Mouse (Mus musculus): ENCODE measurements around the gene Urad. TPM values are rescaled to one million over a fixed set of nuclear protein-coding genes. Genes with fewer than 3 reads are reported as not detected.

Gene Urad
- polyA plus RNA-seq, 1 experiment from 2014 or later = not detected

DNA sequence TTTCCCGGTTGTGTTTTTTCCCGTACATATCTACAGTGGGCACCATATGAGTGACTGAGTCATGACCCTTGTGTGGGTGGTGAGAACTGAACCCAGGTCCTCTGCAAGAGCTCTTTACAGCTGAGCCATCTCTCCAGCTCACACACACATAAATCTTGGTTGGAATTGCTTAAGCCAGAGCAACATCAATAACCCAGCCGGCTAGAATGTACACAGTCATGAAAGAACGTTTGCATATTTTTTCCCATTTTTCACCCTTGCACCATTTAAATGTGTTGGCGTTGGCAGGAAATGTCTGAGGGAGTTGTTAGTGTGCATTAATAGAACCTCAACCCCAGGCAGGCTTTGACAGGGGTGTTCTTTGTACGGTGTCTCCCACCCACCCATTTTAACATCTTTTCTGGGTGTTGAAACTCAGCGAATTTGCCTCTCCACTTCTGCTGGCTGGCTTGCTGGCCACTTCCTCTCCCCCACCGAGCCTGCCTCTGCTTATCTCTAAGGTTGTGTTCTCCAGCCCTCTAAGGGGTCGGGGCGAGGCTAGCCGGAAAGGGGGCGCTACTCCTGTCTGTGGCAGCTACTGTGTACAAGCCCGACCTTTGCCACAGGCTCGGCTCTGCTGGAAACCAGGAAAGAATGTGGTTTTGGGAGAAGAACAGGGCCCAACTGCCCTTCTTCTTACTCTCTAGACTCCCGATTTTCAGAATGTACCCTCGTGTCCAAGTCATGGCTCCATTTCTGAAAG lies 30.3 kb downstream of the Urad start:
- H3K9me3 ChIP-seq = no peaks in the 10 kb centered on the region
- H3K27ac ChIP-seq = no peak overlapping the region
- peaks cover 3% of the 10 kb centered on the region; the same call in 1 of the 2 replicates for H3K4me1 ChIP-seq
- no peak overlapping the region for H3K4me2 ChIP-seq
- 44% methylated on average over 16 of the region's 16 CpGs for WGBS
- ATAC-seq (replicated peaks) = no peak
- H3K4me3 ChIP-seq = no peak overlapping the region
- peaks cover 48% of the 10 kb centered on the region for H3K27me3 ChIP-seq (replicated peaks)
- H3K9ac ChIP-seq = no peak overlapping the region
- no peaks in the 10 kb centered on the region for H3K36me3 ChIP-seq (replicated peaks)

DNA sequence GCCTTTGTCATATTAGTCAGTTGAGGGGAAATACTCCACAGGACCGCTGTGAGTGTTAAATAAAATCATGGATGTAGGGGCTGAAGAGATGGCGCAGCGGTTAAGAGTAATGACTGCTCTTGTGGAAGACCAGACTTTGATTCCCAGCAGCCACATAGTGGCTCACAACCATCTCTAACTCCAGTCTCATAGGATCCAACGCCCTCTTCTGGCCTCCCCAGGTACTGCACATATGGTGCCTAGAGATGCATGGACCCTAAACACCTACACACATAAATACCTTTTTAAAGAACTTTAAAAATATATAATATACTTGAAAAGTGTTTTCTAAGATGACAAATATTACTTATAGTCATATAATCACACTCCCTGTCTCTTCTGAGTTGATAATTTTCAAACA lies 37.9 kb downstream of the Urad start:
- WGBS = 75% methylated on average over 4 of the region's 4 CpGs
- no peak for ATAC-seq (replicated peaks)
- H3K36me3 ChIP-seq (replicated peaks) = no peaks in the 10 kb centered on the region
- peaks cover 31% of the 10 kb centered on the region for H3K27me3 ChIP-seq (replicated peaks)
- no peak overlapping the region for H3K4me2 ChIP-seq
- no peaks in the 10 kb centered on the region for H3K9me3 ChIP-seq
- no peak overlapping the region for H3K4me3 ChIP-seq
- no peaks in the 10 kb centered on the region for H3K4me1 ChIP-seq
- H3K9ac ChIP-seq = no peak overlapping the region
- H3K27ac ChIP-seq = no peak overlapping the region

DNA sequence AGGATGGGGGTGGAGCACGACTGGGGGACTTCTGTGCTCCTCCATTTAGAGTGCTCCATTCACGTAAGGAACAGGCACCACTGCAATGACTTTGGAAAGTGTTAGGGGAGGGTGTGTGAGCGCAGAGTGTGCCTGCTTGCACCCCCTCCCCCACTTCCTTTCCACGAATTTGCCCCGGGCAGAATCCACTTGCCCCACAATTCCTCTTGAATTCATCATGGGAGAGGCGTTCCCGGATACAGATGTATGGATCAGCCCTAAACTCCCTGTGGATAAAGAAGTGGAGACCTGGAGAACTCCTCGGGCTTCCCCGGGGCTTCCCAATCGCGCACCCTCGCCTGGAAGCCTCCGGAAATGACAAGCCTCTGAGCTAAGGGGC lies 44.7 kb downstream of the Urad start:
- under 1% methylated on average over 13 of the region's 13 CpGs for WGBS
- Histone ChIP-seq H3K36me3 (replicated peaks) (no peaks in the 10 kb centered on the region), H3K9me3 (no peaks in the 10 kb centered on the region), H3K4me2 (no peak overlapping the region), H3K27ac (no peak overlapping the region), H3K4me3 (no peak overlapping the region), H3K27me3 (replicated peaks) (peaks cover 87% of the 10 kb centered on the region), H3K9ac (no peak overlapping the region), H3K4me1 (peaks cover 4% of the 10 kb centered on the region; the same call in 1 of the 2 replicates)
- no peak for ATAC-seq (replicated peaks)

DNA sequence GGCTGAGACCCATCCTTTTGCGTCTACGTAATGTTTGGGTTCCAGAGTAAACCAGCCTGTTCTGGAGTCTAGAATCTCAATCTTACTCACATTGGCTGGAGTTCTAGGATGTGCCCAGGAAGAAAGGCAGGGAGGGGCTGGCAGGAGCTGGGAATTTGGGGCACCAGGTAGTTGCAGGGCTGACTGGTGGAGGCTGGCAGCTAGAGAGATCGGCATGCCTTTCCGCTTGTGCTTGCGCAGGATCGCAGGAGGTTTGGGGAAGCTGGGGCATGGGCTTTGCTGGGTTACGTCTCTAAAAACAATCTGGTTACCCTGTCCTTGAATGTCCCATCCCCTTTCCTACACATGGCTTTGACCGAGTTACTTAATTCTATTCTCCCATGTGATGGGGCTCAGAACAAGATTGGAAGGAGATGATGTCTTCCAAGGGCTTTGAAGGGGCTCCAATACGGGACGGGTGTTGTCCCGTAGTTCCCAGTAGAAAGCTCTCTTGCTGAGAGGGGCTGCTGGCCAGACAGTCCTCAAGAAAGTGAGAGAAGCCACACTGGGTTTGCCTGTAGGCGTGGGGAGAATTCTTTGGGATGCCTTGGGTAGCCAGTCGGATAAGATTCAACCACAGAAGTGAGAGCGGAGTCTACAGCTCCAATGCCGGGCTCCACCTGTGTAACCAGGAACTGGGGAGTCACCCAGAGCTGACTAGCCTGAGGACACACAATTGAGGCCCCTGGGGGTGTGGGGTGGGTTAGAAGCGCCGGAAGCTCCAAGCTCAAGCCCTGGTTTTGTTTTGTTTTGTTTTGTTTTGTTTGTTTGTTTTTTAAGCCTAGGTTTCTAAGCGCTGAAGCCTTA lies 45.3 kb downstream of the Urad start:
- no peak overlapping the region for H3K4me2 ChIP-seq
- no peaks in the 10 kb centered on the region for H3K36me3 ChIP-seq (replicated peaks)
- 1% methylated on average over 18 of the region's 18 CpGs for WGBS
- ATAC-seq (replicated peaks) = no peak
- no peaks in the 10 kb centered on the region for H3K9me3 ChIP-seq
- H3K4me3 ChIP-seq = no peak overlapping the region
- no peak overlapping the region for H3K27ac ChIP-seq
- no peak overlapping the region for H3K9ac ChIP-seq
- H3K27me3 ChIP-seq (replicated peaks) = peaks cover 92% of the 10 kb centered on the region
- H3K4me1 ChIP-seq = peaks cover 4% of the 10 kb centered on the region; the same call in 1 of the 2 replicates

DNA sequence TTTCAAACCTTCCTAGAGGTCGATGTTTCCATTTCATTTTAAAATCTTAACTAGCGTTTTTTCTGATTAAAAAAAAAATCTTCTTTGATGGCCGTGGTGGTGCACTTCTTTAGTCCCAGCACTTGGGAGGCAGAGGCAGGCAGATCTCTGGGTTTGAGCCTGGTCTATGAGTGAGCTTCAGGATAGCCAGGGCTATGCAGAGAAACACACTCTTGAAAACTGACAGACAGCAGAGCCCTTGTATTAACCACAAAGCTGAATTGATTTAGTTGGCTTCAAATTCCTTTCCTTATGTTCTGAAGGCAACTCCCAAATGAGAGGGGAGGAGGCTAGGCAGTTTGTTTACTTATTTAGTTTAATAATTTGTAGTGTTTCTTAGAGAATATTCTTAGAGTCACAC lies 46.5 kb downstream of the Urad start:
- Histone ChIP-seq H3K4me2 (no peak overlapping the region), H3K27me3 (replicated peaks) (peaks cover 94% of the 10 kb centered on the region), H3K9ac (no peak overlapping the region), H3K4me3 (no peak overlapping the region), H3K36me3 (replicated peaks) (no peaks in the 10 kb centered on the region), H3K9me3 (no peaks in the 10 kb centered on the region), H3K4me1 (peaks cover 4% of the 10 kb centered on the region; the same call in 1 of the 2 replicates), H3K27ac (no peak overlapping the region)
- ATAC-seq (replicated peaks) = no peak
- WGBS = 17% methylated on average over 3 of the region's 3 CpGs

DNA sequence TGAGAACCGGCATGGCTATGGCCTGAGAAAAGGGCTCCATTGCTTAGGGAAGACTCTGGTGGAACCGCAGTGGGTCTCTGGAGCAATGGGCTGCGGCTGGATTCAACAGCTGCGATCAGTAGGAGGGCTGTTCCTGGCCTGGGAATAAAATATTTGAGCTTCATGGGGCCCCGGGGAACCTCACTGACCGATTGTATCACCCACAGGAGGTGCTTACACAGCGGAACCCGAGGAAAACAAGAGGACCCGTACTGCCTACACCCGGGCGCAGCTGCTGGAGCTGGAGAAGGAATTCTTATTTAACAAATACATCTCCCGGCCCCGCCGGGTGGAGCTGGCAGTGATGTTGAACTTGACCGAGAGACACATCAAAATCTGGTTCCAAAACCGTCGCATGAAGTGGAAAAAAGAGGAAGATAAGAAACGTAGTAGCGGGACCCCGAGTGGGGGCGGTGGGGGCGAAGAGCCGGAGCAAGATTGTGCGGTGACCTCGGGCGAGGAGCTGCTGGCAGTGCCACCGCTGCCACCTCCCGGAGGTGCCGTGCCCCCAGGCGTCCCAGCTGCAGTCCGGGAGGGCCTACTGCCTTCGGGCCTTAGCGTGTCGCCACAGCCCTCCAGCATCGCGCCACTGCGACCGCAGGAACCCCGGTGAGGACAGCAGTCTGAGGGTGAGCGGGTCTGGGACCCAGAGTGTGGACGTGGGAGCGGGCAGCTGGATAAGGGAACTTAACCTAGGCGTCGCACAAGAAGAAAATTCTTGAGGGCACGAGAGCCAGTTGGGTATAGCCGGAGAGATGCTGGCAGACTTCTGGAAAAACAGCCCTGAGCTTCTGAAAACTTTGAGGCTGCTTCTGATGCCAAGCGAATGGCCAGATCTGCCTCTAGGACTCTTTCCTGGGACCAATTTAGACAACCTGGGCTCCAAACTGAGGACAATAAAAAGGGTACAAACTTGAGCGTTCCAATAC lies 47.8 kb downstream of the Urad start:
- WGBS = under 1% methylated on average over 48 of the region's 48 CpGs
- no peak for ATAC-seq (replicated peaks)
- H3K4me3 ChIP-seq = no peak overlapping the region

DNA sequence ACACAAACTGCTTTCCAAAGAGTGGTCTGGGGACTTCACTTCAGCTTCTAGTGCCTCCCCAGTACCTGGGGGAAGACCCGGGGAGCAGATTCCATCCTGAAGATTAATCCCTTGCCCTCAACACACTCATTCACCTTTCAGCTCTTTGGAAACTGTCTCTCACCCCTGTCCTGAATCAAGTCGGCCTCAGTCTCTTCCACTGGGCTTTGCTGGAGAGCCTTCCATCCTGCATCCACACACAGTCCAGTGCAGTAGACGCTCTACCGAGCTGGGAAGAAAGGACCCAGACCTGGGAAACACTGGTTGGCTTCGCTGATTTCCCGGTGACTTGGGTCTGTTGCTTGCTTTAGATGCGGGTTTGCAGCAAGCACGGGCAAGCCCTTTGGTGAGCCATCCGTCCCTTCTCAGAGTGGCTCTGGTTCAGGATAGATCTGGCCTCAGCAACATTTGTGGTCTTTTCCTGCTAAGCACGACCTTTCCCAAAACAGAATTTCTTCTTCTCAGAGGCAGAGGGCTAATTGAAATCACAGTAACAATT lies 49.4 kb downstream of the Urad start:
- 1% methylated on average over 10 of the region's 10 CpGs for WGBS
- Histone ChIP-seq H3K4me3 (no peak overlapping the region), H3K27me3 (replicated peaks) (peaks cover 96% of the 10 kb centered on the region), H3K9ac (no peak overlapping the region), H3K9me3 (no peaks in the 10 kb centered on the region), H3K4me2 (no peak overlapping the region), H3K27ac (no peak overlapping the region), H3K4me1 (peaks cover 4% of the 10 kb centered on the region; the same call in 1 of the 2 replicates), H3K36me3 (replicated peaks) (no peaks in the 10 kb centered on the region)
- no peak for ATAC-seq (replicated peaks)

More for the DNA sequence above, 47.8 kb downstream of the Urad start:
- Histone ChIP-seq H3K9ac (no peak overlapping the region), H3K9me3 (no peaks in the 10 kb centered on the region), H3K27ac (no peak overlapping the region), H3K4me1 (peaks cover 4% of the 10 kb centered on the region; the same call in 1 of the 2 replicates), H3K36me3 (replicated peaks) (no peaks in the 10 kb centered on the region), H3K4me2 (no peak overlapping the region), H3K27me3 (replicated peaks) (peaks cover 94% of the 10 kb centered on the region)

DNA sequence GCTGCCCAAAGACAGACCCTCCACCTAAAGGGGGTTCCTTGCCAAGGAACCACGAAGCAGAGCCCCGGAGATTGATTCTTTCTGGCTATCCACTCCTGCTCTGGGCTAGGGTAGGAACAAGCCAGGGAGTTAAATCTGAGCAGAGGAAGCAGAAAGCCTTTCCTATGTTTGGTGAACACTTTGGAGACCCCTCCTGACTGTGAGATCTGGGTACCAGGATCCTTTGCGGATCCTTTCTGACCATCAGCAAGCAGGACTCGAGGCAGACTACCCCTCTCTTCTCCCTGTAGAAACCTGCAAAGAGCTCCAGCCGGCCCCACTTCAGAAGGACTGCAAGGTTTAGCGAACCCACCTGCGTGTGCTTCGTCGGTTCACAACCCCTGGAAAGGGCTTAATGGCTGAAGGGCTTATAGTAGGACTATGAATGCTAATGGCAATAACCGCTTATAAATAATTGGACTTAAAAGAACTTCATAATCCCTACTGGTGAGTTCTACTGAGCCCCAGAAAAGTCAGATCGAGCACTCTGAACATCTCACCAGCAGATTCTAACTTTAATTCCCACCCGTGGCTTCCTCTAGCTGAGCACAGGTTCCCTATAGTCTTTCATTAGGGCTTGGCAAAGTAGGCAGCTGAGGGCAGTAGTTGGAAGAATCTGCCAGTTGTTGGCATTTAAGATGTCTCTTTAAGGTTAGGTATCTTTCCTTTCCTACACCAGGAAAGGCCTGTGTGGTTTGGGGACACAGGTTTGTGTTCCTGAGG lies 50.0 kb downstream of the Urad start:
- H3K27me3 ChIP-seq (replicated peaks) = peaks cover 94% of the 10 kb centered on the region
- no peaks in the 10 kb centered on the region for H3K9me3 ChIP-seq
- H3K4me1 ChIP-seq = peaks cover 4% of the 10 kb centered on the region; the same call in 1 of the 2 replicates
- H3K36me3 ChIP-seq (replicated peaks) = no peaks in the 10 kb centered on the region
- WGBS = 2% methylated on average over 12 of the region's 12 CpGs
- ATAC-seq (replicated peaks) = no peak
- H3K27ac ChIP-seq = no peak overlapping the region
- H3K9ac ChIP-seq = no peak overlapping the region
- H3K4me2 ChIP-seq = no peak overlapping the region
- H3K4me3 ChIP-seq = no peak overlapping the region

DNA sequence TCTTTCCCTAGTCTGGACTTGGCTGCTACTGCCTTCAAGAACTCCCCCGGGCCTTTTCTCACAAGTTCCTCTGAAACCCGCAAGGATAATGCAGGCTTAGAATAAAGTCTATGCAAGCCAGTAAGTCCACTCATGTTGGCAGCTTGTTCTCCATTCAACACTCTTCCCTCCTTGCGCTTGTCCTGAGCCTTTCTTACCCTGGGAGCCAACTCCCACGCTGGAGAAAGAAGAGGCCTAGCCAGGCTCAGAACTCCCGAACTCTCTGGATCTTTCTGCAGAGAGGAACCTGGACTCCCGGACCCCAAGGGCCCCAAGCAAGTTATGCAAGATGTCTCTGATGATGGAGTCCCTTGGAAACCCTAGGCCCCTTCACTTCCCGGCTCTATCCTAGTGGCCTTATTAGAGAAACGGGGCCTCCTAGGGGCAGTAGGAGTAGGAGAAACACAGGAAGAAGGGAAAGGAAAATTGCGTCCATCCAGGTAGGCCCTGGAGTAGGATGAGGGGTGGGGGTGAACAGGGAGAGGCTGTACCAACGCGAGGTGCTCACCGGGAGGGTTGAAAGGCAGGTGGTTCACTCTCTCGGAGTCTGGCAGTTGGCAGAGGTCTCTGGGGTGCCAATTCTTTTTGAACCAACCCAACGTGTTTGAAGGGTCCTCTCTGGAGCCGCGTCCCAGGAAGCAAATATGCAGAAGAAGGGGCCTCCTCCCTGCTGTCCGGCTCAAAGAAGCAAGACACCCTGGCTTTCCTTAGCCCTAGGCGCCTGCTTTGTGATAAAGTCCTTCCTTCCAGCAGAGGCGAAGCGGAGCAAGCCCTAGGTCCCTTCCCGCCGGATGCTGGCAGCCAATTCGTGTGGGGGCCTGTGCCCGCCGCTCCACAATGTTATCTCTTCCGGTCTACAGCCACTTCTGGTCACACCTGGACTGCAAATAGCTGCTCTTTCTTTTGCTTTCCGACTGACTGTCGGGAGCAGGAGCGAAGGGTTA lies 51.3 kb downstream of the Urad start:
- 1% methylated on average over 29 of the region's 29 CpGs for WGBS
- Histone ChIP-seq H3K27ac (no peak overlapping the region), H3K9me3 (no peaks in the 10 kb centered on the region), H3K4me1 (peaks cover 4% of the 10 kb centered on the region; the same call in 1 of the 2 replicates), H3K4me2 (no peak overlapping the region), H3K27me3 (replicated peaks) (peaks cover 92% of the 10 kb centered on the region), H3K9ac (no peak overlapping the region), H3K36me3 (replicated peaks) (no peaks in the 10 kb centered on the region), H3K4me3 (no peak overlapping the region)
- no peak for ATAC-seq (replicated peaks)

DNA sequence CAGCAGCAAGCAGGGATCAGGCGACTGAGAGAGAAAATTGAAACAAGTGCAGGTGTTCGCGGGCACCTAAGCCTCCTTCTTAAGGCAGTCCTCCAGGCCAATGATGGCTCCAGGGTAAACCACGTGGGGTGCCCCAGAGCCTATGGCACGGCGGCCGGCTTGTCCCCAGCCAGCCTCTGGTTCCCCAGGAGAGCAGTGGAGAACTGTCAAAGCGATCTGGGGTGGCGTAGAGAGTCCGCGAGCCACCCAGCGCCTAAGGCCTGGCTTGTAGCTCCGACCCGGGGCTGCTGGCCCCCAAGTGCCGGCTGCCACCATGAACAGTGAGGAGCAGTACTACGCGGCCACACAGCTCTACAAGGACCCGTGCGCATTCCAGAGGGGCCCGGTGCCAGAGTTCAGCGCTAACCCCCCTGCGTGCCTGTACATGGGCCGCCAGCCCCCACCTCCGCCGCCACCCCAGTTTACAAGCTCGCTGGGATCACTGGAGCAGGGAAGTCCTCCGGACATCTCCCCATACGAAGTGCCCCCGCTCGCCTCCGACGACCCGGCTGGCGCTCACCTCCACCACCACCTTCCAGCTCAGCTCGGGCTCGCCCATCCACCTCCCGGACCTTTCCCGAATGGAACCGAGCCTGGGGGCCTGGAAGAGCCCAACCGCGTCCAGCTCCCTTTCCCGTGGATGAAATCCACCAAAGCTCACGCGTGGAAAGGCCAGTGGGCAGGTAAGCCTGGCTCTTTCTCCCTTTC lies 52.1 kb downstream of the Urad start, which contains the start of gene Pdx1:
Gene Pdx1, plus strand, starts transcription at position 34 of the 747 bp plus-strand sequence.
- no peak within 1 kb of the TSS for H3K4me2 ChIP-seq
- no peak within 1 kb of the TSS for H3K27ac ChIP-seq
- peaks cover 92% of the 10 kb centered on the region for H3K27me3 ChIP-seq (replicated peaks)
- H3K4me3 ChIP-seq = no peak within 1 kb of the TSS
- no peaks in the 10 kb centered on the region for H3K36me3 ChIP-seq (replicated peaks)
- 2% methylated on average over 44 of the region's 44 CpGs for WGBS
- ATAC-seq (replicated peaks) = no peak
- H3K9me3 ChIP-seq = no peaks in the 10 kb centered on the region
- peaks cover 4% of the 10 kb centered on the region; the same call in 1 of the 2 replicates for H3K4me1 ChIP-seq
- H3K9ac ChIP-seq = no peak within 1 kb of the TSS
